Mouse (Mus musculus) ES-E14 (cell line): ENCODE results near the gene Grm1. TPM values are rescaled to one million over a fixed set of nuclear protein-coding genes. Genes with fewer than 3 reads are reported as not detected.

ENCODE experiments used
- DNase-seq: peaks from one replicate; pipeline ENCODE4 v3.0.0-alpha.2; 2013; ENCODE audit warnings: low read depth, low spot score
- H3K27ac ChIP-seq: 2 replicates; pipeline ENCODE4 v1.5.1; 2012; ENCODE audit warnings: low read depth, mild to moderate bottlenecking, low read length, moderate library complexity, mixed read lengths; ENCODE audit not compliant: poor library complexity, insufficient read depth, severe bottlenecking
- H3K36me3 ChIP-seq: 2 replicates; pipeline ENCODE4 v1.6.1; 2012; ENCODE audit warnings: mild to moderate bottlenecking, low read length, moderate library complexity, mixed read lengths; ENCODE audit not compliant: control insufficient read depth, poor library complexity, insufficient read depth, severe bottlenecking
- H3K4me1 ChIP-seq, 2 experiments: fragments of 150-350 bp in 1 of 2; sonication (generic) in 1 of 2; 2 replicates each; pipeline ENCODE4 v1.6.1; 2012; ENCODE audit warnings: low read length in 2 of 2, mild to moderate bottlenecking in 1 of 2, mixed read lengths in 1 of 2; ENCODE audit not compliant: control insufficient read depth in 2 of 2, insufficient read depth in 2 of 2, poor library complexity in 1 of 2
- H3K4me3 ChIP-seq, 2 experiments: fragments of 150-350 bp in 1 of 2; sonication (generic) in 1 of 2; 2 replicates each; pipeline ENCODE4 v1.5.1; 2012; ENCODE audit warnings: low read length in 2 of 2, low read depth in 1 of 2, mild to moderate bottlenecking in 1 of 2, mixed read lengths in 1 of 2; ENCODE audit not compliant: insufficient read depth in 1 of 2, poor library complexity in 1 of 2, severe bottlenecking in 1 of 2
- H3K9ac ChIP-seq: 2 replicates; pipeline ENCODE4 v1.6.1; 2012; ENCODE audit warnings: low read depth, mild to moderate bottlenecking, low read length, mixed read lengths; ENCODE audit not compliant: poor library complexity, insufficient read depth, severe bottlenecking
- H3K9me3 ChIP-seq: fragments of 150-350 bp; sonication (generic); 2 replicates; pipeline ENCODE4 v1.6.1; 2012; ENCODE audit warnings: low read depth, mild to moderate bottlenecking, low read length; ENCODE audit not compliant: control insufficient read depth, insufficient read depth
- CHD2 ChIP-seq: IDR thresholded peaks from 2 replicates; pipeline ENCODE4 v1.6.1; 2014; ENCODE audit warnings: mild to moderate bottlenecking, low read depth, low read length, inconsistent platforms
- HCFC1 ChIP-seq: IDR thresholded peaks from 2 replicates; pipeline ENCODE4 v1.6.1; 2012; ENCODE audit warnings: low read length, inconsistent platforms, borderline replicate concordance; ENCODE audit not compliant: insufficient read depth
- MAFK ChIP-seq: IDR thresholded peaks from 2 replicates; pipeline ENCODE4 v1.6.1; 2014; ENCODE audit warnings: mild to moderate bottlenecking, low read depth, low read length, inconsistent platforms; ENCODE audit not compliant: insufficient read depth
- ZC3H11A ChIP-seq: IDR thresholded peaks from 2 replicates; pipeline ENCODE4 v1.6.1; 2012; ENCODE audit warnings: low read depth, mild to moderate bottlenecking, inconsistent platforms, low read length, borderline replicate concordance
- ZNF384 ChIP-seq: IDR thresholded peaks from 2 replicates; pipeline ENCODE4 v1.6.1; 2012; ENCODE audit warnings: low read depth, low read length, inconsistent platforms
- in situ Hi-C, 2 experiments: fragments of 600-800 bp; cut with MboI; formaldehyde crosslinking; loops; one replicate each; pipeline ENCODE4 v1.15.1; 2025; ENCODE audit warnings: low sequenced_read_pairs in 2 of 2, inconsistent platforms in 1 of 2; ENCODE audit not compliant: unreplicated experiment in 2 of 2
- total RNA-seq: library from RNA; depleted of rRNA; stranded (reverse); fragments of 300-350 nt; gene quantifications from 2 replicates; pipeline ENCODE4 v1.2.3, GENCODE M21; 2012

The Grm1 gene
- total RNA-seq, 1 experiment = not detected

DNA sequence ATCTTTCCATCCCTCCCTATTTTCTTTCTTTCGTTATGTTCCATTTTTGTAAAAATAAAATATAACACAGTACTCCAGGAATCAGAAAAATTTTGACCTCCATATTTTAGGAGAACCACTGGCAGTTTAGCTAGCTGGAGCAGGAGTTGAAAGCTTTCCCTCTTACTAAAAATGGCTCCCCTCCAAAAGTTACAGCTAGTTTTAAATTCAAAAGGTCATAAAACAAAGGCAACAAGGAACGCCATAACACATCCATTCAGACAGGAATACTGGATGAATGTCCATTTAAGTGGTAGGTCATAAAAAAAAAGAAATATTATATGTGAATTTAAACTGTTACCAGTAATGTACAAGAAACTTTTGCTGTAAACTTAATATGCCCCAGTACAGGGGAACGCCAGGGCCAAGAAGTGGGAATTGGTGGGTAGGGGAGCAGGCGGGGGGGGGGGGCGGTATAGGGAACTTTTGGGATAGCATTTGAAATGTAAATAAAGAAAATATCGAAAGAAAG lies 294.2 kb downstream of the Grm1 start:
- in situ Hi-C loops = no loop called here
- Histone ChIP-seq H3K27ac (no peak overlapping the region), H3K9me3 (no peaks in the 10 kb centered on the region), H3K4me1 (no peaks in the 10 kb centered on the region), H3K36me3 (no peaks in the 10 kb centered on the region), H3K9ac (no peak overlapping the region), H3K4me3 (no peak overlapping the region)
- no peak for DNase-seq
- TF ChIP-seq ZNF384 (no peak), CHD2 (no peak), ZC3H11A (no peak), HCFC1 (no peak), MAFK (no peak)

DNA sequence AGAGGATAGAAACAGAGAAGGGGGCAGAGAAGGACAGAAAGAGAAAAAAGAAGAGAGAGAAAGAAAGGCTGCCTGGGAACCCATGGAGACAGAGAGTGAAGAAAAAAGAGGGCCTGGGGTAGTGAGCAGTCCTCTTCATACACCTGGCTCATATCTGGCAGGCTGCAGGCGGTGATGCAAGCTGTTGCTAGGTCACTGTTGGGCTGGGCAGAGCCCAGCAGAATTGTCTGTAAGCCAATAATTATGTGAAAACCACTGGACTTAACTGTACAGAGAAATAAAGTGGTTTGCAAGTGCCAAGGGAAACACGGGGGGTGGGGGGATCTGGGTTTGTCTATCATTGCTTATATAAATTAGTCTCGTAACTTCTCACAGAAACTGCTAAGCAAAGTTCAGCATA lies 297.0 kb downstream of the Grm1 start:
- in situ Hi-C loops = no loop called here
- Histone ChIP-seq H3K4me3 (no peak overlapping the region), H3K9ac (no peak overlapping the region), H3K27ac (no peak overlapping the region), H3K4me1 (no peaks in the 10 kb centered on the region), H3K36me3 (no peaks in the 10 kb centered on the region), H3K9me3 (no peaks in the 10 kb centered on the region)
- DNase-seq = no peak
- TF ChIP-seq ZNF384 (no peak), CHD2 (no peak)

DNA sequence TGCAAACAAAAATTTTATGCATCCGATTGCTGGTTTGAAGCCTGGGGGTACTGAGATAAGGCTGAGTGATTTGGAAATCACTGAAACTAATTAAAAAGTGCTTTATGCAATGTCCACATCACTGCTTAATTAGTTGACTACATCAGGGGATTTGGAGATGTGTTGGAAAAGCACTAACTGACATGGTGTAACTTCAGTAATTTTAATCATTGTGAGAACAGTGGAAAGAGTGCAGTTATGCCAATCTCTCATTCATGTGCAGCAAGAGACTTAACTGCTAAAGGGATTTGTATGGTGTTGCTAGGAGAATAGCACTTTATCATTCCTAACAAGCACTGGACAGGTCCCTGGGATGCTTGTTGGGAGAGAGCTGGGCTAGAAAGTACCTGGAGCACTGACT lies 307.3 kb downstream of the Grm1 start:
- Histone ChIP-seq H3K36me3 (no peaks in the 10 kb centered on the region), H3K4me1 (no peaks in the 10 kb centered on the region), H3K9ac (no peak overlapping the region), H3K9me3 (no peaks in the 10 kb centered on the region), H3K4me3 (no peak overlapping the region), H3K27ac (no peak overlapping the region)
- TF ChIP-seq ZNF384 = no peak
- TF ChIP-seq ZC3H11A = no peak
- TF ChIP-seq HCFC1 = no peak
- no peak for TF ChIP-seq MAFK
- TF ChIP-seq CHD2 = no peak
- no peak for DNase-seq
- in situ Hi-C loops = no loop called here

DNA sequence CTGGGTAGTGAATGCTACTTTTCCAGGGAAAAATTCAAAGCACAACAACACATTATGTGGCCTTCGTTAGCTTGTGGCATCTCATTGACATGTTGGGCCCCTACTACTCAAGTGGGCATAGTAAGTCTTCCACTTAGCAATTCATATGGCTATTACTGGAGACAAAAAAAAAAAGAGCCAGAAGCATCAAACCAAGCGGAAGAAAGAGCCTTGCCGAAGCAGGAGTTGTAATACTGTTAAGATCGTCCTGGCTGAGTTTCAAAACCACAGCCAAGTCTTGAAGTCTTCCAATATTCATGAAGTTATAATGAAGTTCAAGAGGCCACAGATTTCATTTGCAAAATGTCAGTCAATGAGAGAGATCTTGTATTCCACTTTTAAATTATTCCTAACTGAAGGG lies 319.1 kb downstream of the Grm1 start:
- Histone ChIP-seq H3K9ac (no peak overlapping the region), H3K36me3 (no peaks in the 10 kb centered on the region), H3K9me3 (no peaks in the 10 kb centered on the region), H3K27ac (no peak overlapping the region), H3K4me1 (no peaks in the 10 kb centered on the region), H3K4me3 (no peak overlapping the region)
- DNase-seq = no peak
- no peak for TF ChIP-seq ZNF384
- TF ChIP-seq HCFC1 = no peak
- no peak for TF ChIP-seq ZC3H11A
- no peak for TF ChIP-seq CHD2
- TF ChIP-seq MAFK = no peak
- in situ Hi-C loops = no loop called here

DNA sequence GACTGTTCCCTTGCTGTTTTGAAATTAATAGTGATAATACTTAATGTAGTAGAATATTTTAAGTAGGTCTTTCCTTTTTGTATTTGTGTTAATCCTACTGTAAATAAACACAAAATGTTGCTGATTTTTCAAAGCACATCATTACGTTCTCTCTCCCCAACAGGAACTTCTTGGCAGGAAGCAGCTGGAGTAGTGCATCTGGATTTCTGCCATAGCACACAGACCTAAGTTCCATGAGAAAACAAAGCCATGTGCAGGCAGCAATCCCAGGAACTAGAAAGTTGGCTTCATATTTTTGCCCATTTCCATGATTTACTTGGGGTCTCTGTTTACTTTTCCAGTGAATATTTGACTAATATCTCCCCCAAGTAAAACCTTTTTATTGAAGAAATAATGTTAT lies 320.9 kb downstream of the Grm1 start:
- H3K4me1 ChIP-seq = no peaks in the 10 kb centered on the region
- TF ChIP-seq ZC3H11A (no peak), MAFK (no peak), CHD2 (no peak), HCFC1 (no peak), ZNF384 (no peak)
- H3K4me3 ChIP-seq = no peak overlapping the region
- no peaks in the 10 kb centered on the region for H3K9me3 ChIP-seq
- no peak for DNase-seq
- no peak overlapping the region for H3K27ac ChIP-seq
- H3K9ac ChIP-seq = no peak overlapping the region
- in situ Hi-C loops = no loop called here
- H3K36me3 ChIP-seq = no peaks in the 10 kb centered on the region
